Mouse (Mus musculus) MEL (cell line): ENCODE measurements at regions not wholly inside any gene's neighbourhood (a gene's known extent, or its start where the extent isn't known, plus 50 kb on each side); places are given as distances from the start of the nearest gene placed in this dataset.

Experiments used
- CTCF ChIP-seq, 3 experiments: IDR thresholded peaks in 2 of 3; conservative IDR thresholded peaks in 1 of 3; 2 replicates each; pipeline ENCODE4 v1.5.1; 2011 to 2012; ENCODE audit warnings: low read length in 3 of 3, low read depth in 2 of 3, mild to moderate bottlenecking in 2 of 3, improper control_type of control experiment in 1 of 3, inconsistent platforms in 1 of 3, mixed read lengths in 1 of 3, moderate library complexity in 1 of 3; ENCODE audit not compliant: control insufficient read depth in 1 of 3, insufficient read depth in 1 of 3, poor library complexity in 1 of 3, severe bottlenecking in 1 of 3
- EP300 ChIP-seq, 2 experiments: IDR thresholded peaks; 2 replicates each; pipeline ENCODE4 v1.6.1; 2011; ENCODE audit warnings: improper control_type of control experiment in 2 of 2, low read length in 2 of 2, low read depth in 1 of 2, mild to moderate bottlenecking in 1 of 2
- GATA1 ChIP-seq: IDR thresholded peaks from 2 replicates; pipeline ENCODE4 v1.6.1; 2011; ENCODE audit warnings: low read depth, low read length, improper control_type of control experiment
- MAX ChIP-seq: IDR thresholded peaks from 2 replicates; pipeline ENCODE4 v1.6.1; 2011; ENCODE audit warnings: low read length, improper control_type of control experiment
- MAZ ChIP-seq: IDR thresholded peaks from 2 replicates; pipeline ENCODE4 v1.6.1; 2012; ENCODE audit warnings: low read depth, mild to moderate bottlenecking, inconsistent platforms, low read length, improper control_type of control experiment
- MXI1 ChIP-seq: IDR thresholded peaks from 2 replicates; pipeline ENCODE4 v1.6.1; 2011; ENCODE audit warnings: mild to moderate bottlenecking, low read depth, low read length, improper control_type of control experiment
- POLR2A ChIP-seq, 2 experiments: IDR thresholded peaks; 2 replicates each; pipeline ENCODE4 v1.6.1; 2011 to 2012; ENCODE audit warnings: low read length in 2 of 2, mild to moderate bottlenecking in 2 of 2, control low read depth in 1 of 2, improper control_type of control experiment in 1 of 2, low read depth in 1 of 2, moderate library complexity in 1 of 2; ENCODE audit not compliant: control insufficient read depth in 1 of 2, insufficient read depth in 1 of 2, poor library complexity in 1 of 2
- POLR2AphosphoS2 ChIP-seq: IDR thresholded peaks from 2 replicates; pipeline ENCODE4 v1.6.1; 2011; ENCODE audit warnings: low read length, improper control_type of control experiment
- SMC3 ChIP-seq: IDR thresholded peaks from 2 replicates; pipeline ENCODE4 v1.6.1; 2011; ENCODE audit warnings: low read depth, low read length, improper control_type of control experiment
- TAL1 ChIP-seq: IDR thresholded peaks from 2 replicates; pipeline ENCODE4 v1.6.1; 2012; ENCODE audit warnings: mild to moderate bottlenecking, inconsistent platforms, low read length, moderate library complexity, mixed read lengths
- UBTF ChIP-seq: IDR thresholded peaks from 2 replicates; pipeline ENCODE4 v1.6.1; 2012; ENCODE audit warnings: low read depth, mild to moderate bottlenecking, inconsistent platforms, low read length, improper control_type of control experiment, moderate library complexity, borderline replicate concordance; ENCODE audit not compliant: insufficient read depth
- ZNF384 ChIP-seq: IDR thresholded peaks from 2 replicates; pipeline ENCODE4 v1.6.1; 2012; ENCODE audit warnings: low read depth, mild to moderate bottlenecking, inconsistent platforms, low read length, improper control_type of control experiment

- no peak for TF ChIP-seq GATA1
- no peak for TF ChIP-seq EP300 (IDR thresholded peaks at IDR 0.05; ENCODE audit: low read depth in 1 of 2, low read length in 2 of 2)
- no peak for TF ChIP-seq TAL1
- no peak for TF ChIP-seq SMC3
- no peak for TF ChIP-seq MAZ
- TF ChIP-seq UBTF = no peak
- TF ChIP-seq POLR2A (IDR thresholded peaks at IDR 0.05; ENCODE audit: control insufficient read depth in 1 of 2, insufficient read depth in 1 of 2, low read depth in 1 of 2, low read length in 2 of 2, poor library complexity in 1 of 2) = no peak
- no peak for TF ChIP-seq MXI1
- TF ChIP-seq CTCF (IDR thresholded peaks at IDR 0.05 in 2 of 3, conservative IDR thresholded peaks at IDR 0.05 in 1 of 3; ENCODE audit: control insufficient read depth in 1 of 3, insufficient read depth in 1 of 3, low read depth in 2 of 3, low read length in 3 of 3, poor library complexity in 1 of 3, severe bottlenecking in 1 of 3) = no peak
- TF ChIP-seq MAX = no peak
- TF ChIP-seq POLR2AphosphoS2 = no peak
- no peak for TF ChIP-seq ZNF384
Observed at GRCm38 (mm10) chr4:11872036-11872435, 109.0 kb downstream of the Gm10604 start.
